Mouse (Mus musculus) mature B cell (primary cell): ENCODE measurements around the gene Slc16a12.

ENCODE experiments used
- in situ Hi-C: fragments of 300-500 bp; cut with MboI; formaldehyde crosslinking; loops from 2 replicates; pipeline ENCODE4 v1.14.3; 2019

The Slc16a12 gene

GRCm38 (mm10) chr19:34726254-34726962, 20.7 kb downstream of the Slc16a12 start:
- in situ Hi-C loops = no loop called here

GRCm38 (mm10) chr19:34725418-34725817, 21.7 kb downstream of the Slc16a12 start:
- in situ Hi-C loops = no loop called here

- in situ Hi-C loops = no loop called here
Observed at GRCm38 (mm10) chr19:34724598-34724997, 22.5 kb downstream of the Slc16a12 start.

- in situ Hi-C loops = no loop called here
Observed at GRCm38 (mm10) chr19:34722541-34722940, 24.5 kb downstream of the Slc16a12 start.

- in situ Hi-C loops = no loop called here
Observed at GRCm38 (mm10) chr19:34720130-34720529, 27.0 kb downstream of the Slc16a12 start.

GRCm38 (mm10) chr19:34718963-34719362, 28.1 kb downstream of the Slc16a12 start:
- in situ Hi-C loops = no loop called here

- in situ Hi-C loops = no loop called here
Observed at GRCm38 (mm10) chr19:34718478-34718877, 28.6 kb downstream of the Slc16a12 start.

GRCm38 (mm10) chr19:34715895-34716294, 31.2 kb downstream of the Slc16a12 start:
- in situ Hi-C loops = no loop called here

GRCm38 (mm10) chr19:34714250-34714666, 32.8 kb downstream of the Slc16a12 start:
- in situ Hi-C loops = no loop called here

GRCm38 (mm10) chr19:34712050-34712449, 35.0 kb downstream of the Slc16a12 start:
- in situ Hi-C loops = no loop called here

- in situ Hi-C loops = no loop called here
Observed at GRCm38 (mm10) chr19:34708221-34708620, 38.9 kb downstream of the Slc16a12 start.

- in situ Hi-C loops = no loop called here
Observed at GRCm38 (mm10) chr19:34707571-34707970, 39.5 kb downstream of the Slc16a12 start.

GRCm38 (mm10) chr19:34706261-34706660, 40.8 kb downstream of the Slc16a12 start:
- in situ Hi-C loops = no loop called here

GRCm38 (mm10) chr19:34705141-34705540, 41.9 kb downstream of the Slc16a12 start:
- in situ Hi-C loops = no loop called here

GRCm38 (mm10) chr19:34699300-34699699, 47.8 kb downstream of the Slc16a12 start:
- in situ Hi-C loops = no loop called here

GRCm38 (mm10) chr19:34698852-34699251, 48.2 kb downstream of the Slc16a12 start:
- in situ Hi-C loops = no loop called here

GRCm38 (mm10) chr19:34698432-34698831, 48.7 kb downstream of the Slc16a12 start:
- in situ Hi-C loops = no loop called here

- in situ Hi-C loops = no loop called here
Observed at GRCm38 (mm10) chr19:34697461-34697860, 49.6 kb downstream of the Slc16a12 start.

GRCm38 (mm10) chr19:34696352-34696986, 50.6 kb downstream of the Slc16a12 start:
- in situ Hi-C loops = no loop called here

- in situ Hi-C loops = no loop called here
Observed at GRCm38 (mm10) chr19:34691402-34691801, 55.7 kb downstream of the Slc16a12 start.

- in situ Hi-C loops = no loop called here
Observed at GRCm38 (mm10) chr19:34685530-34685929, 61.6 kb downstream of the Slc16a12 start.

- in situ Hi-C loops = no loop called here
Observed at GRCm38 (mm10) chr19:34684857-34685256, 62.2 kb downstream of the Slc16a12 start.

- in situ Hi-C loops = no loop called here
Observed at GRCm38 (mm10) chr19:34678428-34678827, 68.7 kb downstream of the Slc16a12 start.
